In the genomic region with DNA sequence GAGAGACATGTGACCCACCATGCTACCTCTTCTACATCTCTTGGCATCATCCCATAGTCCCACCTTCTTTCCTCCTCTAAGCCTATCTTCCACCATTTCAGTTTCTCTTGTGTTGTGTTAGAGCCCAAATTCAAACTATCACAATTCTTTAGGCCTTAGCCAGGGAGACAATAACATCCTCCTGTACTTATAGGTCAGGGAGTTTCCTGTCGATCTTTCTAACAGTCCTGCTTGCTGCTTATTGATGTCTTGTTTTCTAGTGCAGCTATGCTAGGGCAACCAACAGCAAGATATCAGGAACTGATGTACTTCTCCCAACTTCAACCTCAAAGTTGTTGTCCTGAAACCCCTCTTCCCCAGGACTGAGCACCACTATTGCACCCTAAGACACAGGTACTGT, we compare ENCODE assay signal across 14 mouse cellular contexts.
DNase-seq lines count a peak whose midpoint lies in the region; ATAC-seq lines count a peak whose summit lies in the region.
"Had no signal": no experiment of that assay in that cellular context is flagged by ENCODE, and none has a peak within 500 bp of the region (broad histone marks: within the 10 kb centered on the region; RNA-seq: fewer than 3 reads in every experiment).

No protein-coding gene starts in this region.

- peak; percentile 62 for ATAC-seq in CD4-positive, CD25-positive, alpha-beta regulatory T cell, adult 4 months

- DNase-seq in CD4-positive, CD25-positive, alpha-beta regulatory T cell, adult 2 months (ENCODE audit: low read depth, low spot score): peak; percentile 8
- peak; percentile 8 for DNase-seq in induced T-regulatory cell, adult 2 months (ENCODE audit: low read depth)
- DNase-seq in yolk sac, embryonic 10.5 days (ENCODE audit: low spot score): no peak
- DNase-seq in urinary bladder, postnatal 10 days (ENCODE audit: low spot score): no peak
- no peak for DNase-seq in thymus, postnatal 36 days
- DNase-seq: adrenal gland, adult 8-10 months; adrenal gland, postnatal 14 days; adrenal gland, postnatal 36 days; cerebellum, adult 11-12 months; cerebellum, adult 2 months; cerebellum, adult 9-10 months; cerebellum, postnatal 10 days; cerebellum, postnatal 25 days had no signal

Comparison
In these comparisons a context has a peak if more than half of its experiments do, and no peak if none do; other contexts are left out.
1. DNase-seq: peak in CD4-positive, CD25-positive, alpha-beta regulatory T cell, adult 2 months (single experiment) and induced T-regulatory cell, adult 2 months (single experiment); none in yolk sac, embryonic 10.5 days (single experiment), urinary bladder, postnatal 10 days (single experiment) and thymus, postnatal 36 days (0 of 2).